In the genomic region with DNA sequence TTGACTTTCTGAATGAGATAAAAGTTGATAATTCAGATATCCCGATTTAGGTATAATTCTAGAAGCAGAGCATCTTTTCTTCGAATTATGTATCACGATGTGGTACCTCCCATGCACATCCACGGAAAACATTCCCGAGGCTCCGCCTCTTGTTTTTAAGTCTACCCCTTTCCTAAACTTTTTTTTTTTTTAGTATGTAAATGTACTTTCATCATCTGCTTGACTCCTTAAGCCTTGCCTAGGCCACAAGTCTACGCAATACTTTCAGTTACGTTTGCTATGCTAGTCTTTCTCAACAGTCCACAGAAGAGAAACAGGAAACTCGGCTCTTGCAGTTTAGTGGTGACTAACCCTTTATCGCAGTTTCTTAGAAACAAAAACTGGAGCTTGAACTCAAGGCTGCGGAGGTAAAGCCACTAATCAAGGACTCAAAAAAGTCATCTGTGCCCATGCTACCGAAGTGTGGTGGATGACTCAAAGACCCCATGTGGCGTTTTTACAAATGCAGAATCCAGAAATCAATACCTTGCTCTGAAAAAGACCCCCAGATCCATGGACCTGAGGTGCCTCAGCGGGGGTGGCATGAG, we compare ENCODE assay signal across 8 mouse cellular contexts. TPM values are rescaled to one million over a fixed set of nuclear protein-coding genes. Genes with fewer than 3 reads are reported as not detected.
DNase-seq lines count a peak whose midpoint lies in the region; ATAC-seq and TF ChIP-seq lines count a peak whose summit lies in the region.

No protein-coding gene starts in this region.

- peaks cover 4% of the 10 kb centered on the region for H3K9me3 ChIP-seq in CH12.LX (replicated peaks; ENCODE audit: low read length)
- H3K9me3 ChIP-seq in limb, embryonic 14.5 days (ENCODE audit: control insufficient read depth, low read length) = no peaks in the 10 kb centered on the region
- no peaks in the 10 kb centered on the region for H3K9me3 ChIP-seq in midbrain, postnatal 0 days (ENCODE audit: low read length)

- in situ Hi-C loops in CH12.LX (cut with MboI; ENCODE audit: low pct_ligation_motif_present, low pct_unique_long_range_greater_than_20kb, low sequenced_read_pairs) = loop anchor here (5.0 kb wide), 1 partner anchor 45 kb away; no protein-coding TSS in a partner anchor

- intact Hi-C loops in heart, postnatal 14 days (cut with DNase I) = loop anchor here (5.0 to 10.0 kb wide), 3 partner anchors 55 to 200 kb away; partner anchors contain the start of gene Btg3

- peak; percentile 42 for DNase-seq in 3134 (ENCODE audit: extremely low read depth, insufficient read length, low spot score)
- DNase-seq in CH12.LX (ENCODE audit: extremely low read depth) = peak; percentile 95
- peak; percentile 29 for DNase-seq in embryo, embryonic 9.5 days (ENCODE audit: extremely low spot score)
- peak; percentile 11 for DNase-seq in heart, postnatal 14 days
- DNase-seq in limb, embryonic 14.5 days (ENCODE audit: low spot score) = peak; percentile 64
- peak; percentile 8 for DNase-seq in midbrain, postnatal 0 days (ENCODE audit: low spot score)
- no peak for DNase-seq in frontal cortex, postnatal 10 days (ENCODE audit: low spot score in 2 of 2)
- no peak for DNase-seq in layer of hippocampus, postnatal 10 days (ENCODE audit: low spot score in 2 of 2)

- peak overlapping the region; percentile 91 for H3K9ac ChIP-seq in CH12.LX (ENCODE audit: insufficient read depth, low read depth)
- H3K9ac ChIP-seq in limb, embryonic 14.5 days (ENCODE audit: low read depth, low read length, severe bottlenecking) = peak overlapping the region; percentile 77
- no peak overlapping the region; the same call in 1 of the 2 replicates for H3K9ac ChIP-seq in midbrain, postnatal 0 days (replicated peaks; ENCODE audit: low read length, poor library complexity, severe bottlenecking)

- no peaks in the 10 kb centered on the region for H3K27me3 ChIP-seq in CH12.LX (replicated peaks)
- H3K27me3 ChIP-seq in limb, embryonic 14.5 days (ENCODE audit: control insufficient read depth, insufficient read depth, low read length) = no peaks in the 10 kb centered on the region
- H3K27me3 ChIP-seq in midbrain, postnatal 0 days (ENCODE audit: insufficient read depth, low read length) = no peaks in the 10 kb centered on the region

- peaks cover 12 to 23% of the 10 kb centered on the region in 2 experiments for H3K36me3 ChIP-seq in CH12.LX (replicated peaks in 1 of 2; ENCODE audit: control insufficient read depth in 1 of 2, insufficient read depth in 1 of 2, low read length in 1 of 2)
- H3K36me3 ChIP-seq in limb, embryonic 14.5 days (ENCODE audit: control insufficient read depth, insufficient read depth, low read length) = no peaks in the 10 kb centered on the region
- H3K36me3 ChIP-seq in midbrain, postnatal 0 days (ENCODE audit: insufficient read depth, low read length) = no peaks in the 10 kb centered on the region

- peak; percentile 46; the same call in 1 of the 2 replicates for TF ChIP-seq POLR2A in CH12.LX (IDR thresholded peaks at IDR 0.05; ENCODE audit: low read depth, low read length)
- TF ChIP-seq POLR2A in limb, embryonic 14.5 days (IDR thresholded peaks at IDR 0.05; ENCODE audit: borderline replicate concordance, extremely low read depth, insufficient read depth, insufficient read length) = no peak

- peak; percentile 38 for ATAC-seq in limb, embryonic 14.5 days (ENCODE audit: low FRiP score, low read depth)
- ATAC-seq in midbrain, postnatal 0 days (ENCODE audit: low FRiP score) = peak; percentile 36

- H3K4me1 ChIP-seq in CH12.LX (ENCODE audit: control insufficient read depth in 1 of 2, insufficient read depth in 2 of 2) = peaks cover 9 to 29% of the 10 kb centered on the region in 2 experiments; a peak in 3 of 4 replicates
- peaks cover 16% of the 10 kb centered on the region for H3K4me1 ChIP-seq in limb, embryonic 14.5 days (ENCODE audit: control insufficient read depth, insufficient read depth, low read length)
- peaks cover 6% of the 10 kb centered on the region; the same call in 1 of the 2 replicates for H3K4me1 ChIP-seq in midbrain, postnatal 0 days (ENCODE audit: insufficient read depth, low read length)

- H3K4me2 ChIP-seq in CH12.LX (ENCODE audit: insufficient read depth, low read depth, poor library complexity, severe bottlenecking) = peak overlapping the region; percentile 93
- H3K4me2 ChIP-seq in limb, embryonic 14.5 days (replicated peaks; ENCODE audit: low read depth, low read length, severe bottlenecking) = peak overlapping the region; percentile 55
- H3K4me2 ChIP-seq in midbrain, postnatal 0 days (ENCODE audit: low read depth, low read length, poor library complexity, severe bottlenecking) = peak overlapping the region; percentile 77

- 21% methylated on average over 14 of the region's 14 CpGs for WGBS in limb, embryonic 14.5 days
- 16% methylated on average over 14 of the region's 14 CpGs for WGBS in midbrain, postnatal 0 days

- peak; percentile 90 for TF ChIP-seq EP300 in CH12.LX (IDR thresholded peaks at IDR 0.05; ENCODE audit: low read length)

- 0 out of 4 replicates have a peak, but pooled peaks of 1 of the 2 experiments have one; percentile 1 for TF ChIP-seq CTCF in CH12.LX (conservative IDR thresholded peaks at IDR 0.05 in 1 of 2, IDR thresholded peaks at IDR 0.05 in 1 of 2; ENCODE audit: low read depth in 2 of 2, low read length in 2 of 2)
- TF ChIP-seq CTCF in midbrain, postnatal 0 days (IDR thresholded peaks at IDR 0.05) = no peak; the same call in 1 of the 2 replicates

- H3K4me3 ChIP-seq in CH12.LX (replicated peaks in 1 of 3; ENCODE audit: low read depth in 2 of 3, low read length in 2 of 3, poor library complexity in 1 of 3) = peak overlapping the region; percentile 54 to 86 (median 86)
- H3K4me3 ChIP-seq in limb, embryonic 14.5 days (replicated peaks; ENCODE audit: low read length) = peak overlapping the region; percentile 79
- peak overlapping the region; percentile 75 for H3K4me3 ChIP-seq in midbrain, postnatal 0 days (ENCODE audit: low read depth, low read length)

- H3K79me2 ChIP-seq in CH12.LX (replicated peaks; ENCODE audit: control insufficient read depth, extremely low read depth, insufficient read depth, poor library complexity, severe bottlenecking) = peaks cover 36% of the 10 kb centered on the region

- TF ChIP-seq RAD21 in CH12.LX (IDR thresholded peaks at IDR 0.05; ENCODE audit: low read depth, low read length) = no peak; the same call in none of the 2 replicates

- dilution Hi-C loops in CH12.LX (cut with MboI; ENCODE audit: extremely low pct_ligation_motif_present, extremely low pct_unique_long_range_greater_than_20kb, low sequenced_read_pairs) = no loop called here

- H3K27ac ChIP-seq in CH12.LX (ENCODE audit: insufficient read depth, low read depth) = peak overlapping the region; percentile 97
- peak overlapping the region; percentile 92 for H3K27ac ChIP-seq in limb, embryonic 14.5 days (replicated peaks; ENCODE audit: low read depth, low read length)
- no peak overlapping the region for H3K27ac ChIP-seq in midbrain, postnatal 0 days (ENCODE audit: low read depth, low read length)

TF ChIP-seq in CH12.LX, 34 proteins besides CTCF, POLR2A, EP300 and RAD21 (continues in another document):
- TF ChIP-seq JUN (IDR thresholded peaks at IDR 0.05; ENCODE audit: insufficient read depth, low read depth, low read length) = peak; percentile 72
- peak; percentile 82 for TF ChIP-seq JUND (conservative IDR thresholded peaks at IDR 0.05; ENCODE audit: low read depth, low read length)
- TF ChIP-seq SIN3A (IDR thresholded peaks at IDR 0.05; ENCODE audit: low read length) = peak; percentile 89
- no peak; the same call in 1 of the 2 replicates for TF ChIP-seq GABPA (IDR thresholded peaks at IDR 0.05; ENCODE audit: insufficient replicate concordance, low read depth, low read length)
- no peak for TF ChIP-seq ZC3H11A (IDR thresholded peaks at IDR 0.05; ENCODE audit: low read depth, low read length)
- TF ChIP-seq MAFK (IDR thresholded peaks at IDR 0.05; ENCODE audit: insufficient replicate concordance, low read length) = 0 out of 2 replicates have a peak, but pooled peaks have one; percentile 52
- peak; percentile 92 for TF ChIP-seq TBP (conservative IDR thresholded peaks at IDR 0.05; ENCODE audit: low read depth, low read length)
- TF ChIP-seq ELF1 (IDR thresholded peaks at IDR 0.05; ENCODE audit: low read depth, low read length) = peak; percentile 73
- TF ChIP-seq MAZ (IDR thresholded peaks at IDR 0.05; ENCODE audit: low read depth, low read length) = no peak; the same call in 1 of the 2 replicates
- TF ChIP-seq MXI1 (IDR thresholded peaks at IDR 0.05; ENCODE audit: low read depth, low read length) = no peak; the same call in 1 of the 2 replicates
- TF ChIP-seq ETS1 (conservative IDR thresholded peaks at IDR 0.05; ENCODE audit: low read depth, low read length) = peak; percentile 94
- TF ChIP-seq TCF12 (IDR thresholded peaks at IDR 0.05; ENCODE audit: low read depth, low read length) = peak; percentile 70
- no peak; the same call in none of the 2 replicates for TF ChIP-seq ZMIZ1 (IDR thresholded peaks at IDR 0.05; ENCODE audit: low read depth, low read length)
- no peak for TF ChIP-seq POLR2AphosphoS2 (IDR thresholded peaks at IDR 0.05; ENCODE audit: low read depth, low read length)
- peak; percentile 74 for TF ChIP-seq BHLHE40 (IDR thresholded peaks at IDR 0.05; ENCODE audit: low read depth, low read length)
- 0 out of 2 replicates have a peak, but pooled peaks have one; percentile 48 for TF ChIP-seq KAT2A (IDR thresholded peaks at IDR 0.05; ENCODE audit: insufficient replicate concordance, low read length)
- no peak for TF ChIP-seq USF2 (conservative IDR thresholded peaks at IDR 0.05; ENCODE audit: low read depth, low read length)
- TF ChIP-seq PAX5 (IDR thresholded peaks at IDR 0.05; ENCODE audit: low read length) = no peak
- peak; percentile 26; the same call in 1 of the 2 replicates for TF ChIP-seq ZKSCAN1 (IDR thresholded peaks at IDR 0.05; ENCODE audit: borderline replicate concordance, low read depth, low read length)
- peak; percentile 38; the same call in 1 of the 2 replicates for TF ChIP-seq CHD2 (IDR thresholded peaks at IDR 0.05; ENCODE audit: low read length)
- TF ChIP-seq MYC (IDR thresholded peaks at IDR 0.05; ENCODE audit: low read depth, low read length) = peak; percentile 82; the same call in 1 of the 2 replicates
- no peak for TF ChIP-seq USF1 (IDR thresholded peaks at IDR 0.05; ENCODE audit: low read depth, low read length)

RNA-seq across cellular contexts. Expression of gene D16Ertd472e, which starts 0.7 kb away (rescaled TPM):
- total RNA-seq in CH12.LX (2012; rRNA removed) (40.6 and 42.9 TPM in 2 replicates), CH12.LX (2014; rRNA removed) (77.5 and 94.4 TPM in 2 replicates)
- 65.4 and 67.3 TPM in 2 replicates for polyA plus RNA-seq in CH12.LX (2012; ENCODE audit: insufficient read length, low read depth)
- total RNA-seq in heart, postnatal 14 days (2021) = 1 to 10 TPM; 5.2 to 6.1 TPM
- polyA plus RNA-seq in limb, embryonic 14.5 days (2012; rRNA removed) = 9.4 and 10.9 TPM in 2 replicates
- polyA plus RNA-seq in limb, embryonic 14.5 days (2014; fragmentation: Nextera tagmentation; extraction: Ambion mirVana) = 17.8 and 21.7 TPM in 2 replicates
- 5.7 and 7.1 TPM in 2 replicates for total RNA-seq in midbrain, postnatal 0 days (2014; rRNA removed)
- polyA plus RNA-seq in midbrain, postnatal 0 days (2015; fragmentation: Nextera tagmentation; extraction: Ambion mirVana) = 3.4 and 5.6 TPM in 2 replicates
- 10 to 100 TPM; 10.8 to 12.0 TPM for total RNA-seq in layer of hippocampus, postnatal 10 days (2021)

Comparison
In these comparisons a context has a peak if more than half of its experiments do, and no peak if none do; other contexts are left out.
1. DNase-seq: peak in 3134 (single experiment), CH12.LX (single experiment), embryo, embryonic 9.5 days (single experiment), heart, postnatal 14 days (2 of 2), limb, embryonic 14.5 days (single experiment) and midbrain, postnatal 0 days (single experiment); none in frontal cortex, postnatal 10 days (0 of 2) and layer of hippocampus, postnatal 10 days (0 of 2).
2. Peak in every context shown above with its lines, with median percentiles within 50 percentile points of each other: H3K4me2 ChIP-seq and H3K4me3 ChIP-seq.